Mouse (Mus musculus) small intestine, adult 2 months (tissue): ENCODE data around the gene Cel.
A peak's percentile ranks its signal among the peaks of the same experiment; 100 is the strongest.

Source experiments
- CTCF ChIP-seq: fragments of 200-500 bp; IDR thresholded peaks from 2 replicates; pipeline ENCODE4 v1.5.1; 2012; ENCODE audit warnings: low read depth, mild to moderate bottlenecking, control low read depth, inconsistent platforms, low read length, moderate library complexity, mixed read lengths; ENCODE audit not compliant: insufficient replicate concordance, insufficient read length; ENCODE audit errors: extremely low read depth
- POLR2A ChIP-seq: fragments of 200-500 bp; IDR thresholded peaks from 2 replicates; pipeline ENCODE4 v1.6.1; 2012; ENCODE audit warnings: low read depth, mild to moderate bottlenecking, control low read depth, inconsistent platforms, low read length, moderate library complexity

DNA sequence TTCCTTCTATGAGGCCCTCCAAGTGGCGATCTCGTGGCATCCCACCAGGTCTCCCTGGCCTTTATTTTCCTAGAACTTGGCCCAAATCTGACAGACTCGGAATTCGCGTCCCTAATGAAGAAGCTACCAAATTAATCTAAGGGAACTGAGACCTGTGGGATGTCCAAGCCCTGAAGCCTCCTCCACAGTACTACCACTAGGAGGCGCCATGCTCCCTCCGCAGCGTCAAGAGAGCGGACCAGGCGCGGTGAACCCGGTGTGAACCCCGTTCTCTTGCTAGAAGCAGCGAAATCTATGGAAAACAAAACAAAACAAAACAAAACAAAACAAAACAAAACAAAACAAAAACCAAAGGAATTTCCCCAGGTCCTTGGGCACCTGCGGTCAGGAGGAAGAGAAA is 29.6 kb upstream of the Cel start:
- TF ChIP-seq POLR2A, result no peak
- TF ChIP-seq CTCF, result peak; percentile 92
